Mouse (Mus musculus) regulatory T cell (primary cell): ENCODE results near the gene Sprr2a3.
"Not testable (repeated sequence)": the region's sequence is repeated elsewhere in the genome, so short reads cannot be mapped to it uniquely, and the experiment has no call there.

Experiments used
- in situ Hi-C: fragments of 300-600 bp; cut with MboI, MseI; formaldehyde crosslinking; loops from one replicate; pipeline ENCODE4 v1.15.1; 2025; ENCODE audit warnings: high pct_unique_total_duplicates

Sprr2a3 gene

DNA sequence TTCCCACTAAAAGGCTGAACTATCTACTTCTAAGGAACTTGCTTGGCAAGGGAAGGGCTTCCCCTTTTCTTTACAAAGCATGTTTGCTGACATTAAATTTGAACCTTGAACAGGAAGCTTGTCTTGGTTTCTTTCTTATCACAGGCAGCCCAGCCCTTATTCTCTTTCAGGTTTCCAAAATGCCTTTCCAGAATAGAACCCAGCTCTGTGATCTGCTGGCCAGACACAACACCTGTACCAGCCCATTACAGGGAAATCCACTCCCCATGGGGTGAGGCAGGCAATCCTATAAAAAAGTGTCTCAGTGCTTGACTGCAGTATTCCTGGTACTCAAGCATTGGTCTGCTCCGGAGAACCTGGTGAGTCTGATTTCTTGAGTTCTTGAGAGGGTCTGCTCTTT, at the start of gene Sprr2a3:
Gene Sprr2a3 (plus strand): TSS at position 317 of the 400 bp plus-strand sequence.
- in situ Hi-C loops, result loop anchor here (5.0 kb wide), 1 partner anchor 33 kb away; no protein-coding TSS in a partner anchor

GRCm38 (mm10) chr3:92236463-92237189, 48.6 kb upstream of the Sprr2a3 start:
- in situ Hi-C loops, result not testable (repeated sequence)

DNA sequence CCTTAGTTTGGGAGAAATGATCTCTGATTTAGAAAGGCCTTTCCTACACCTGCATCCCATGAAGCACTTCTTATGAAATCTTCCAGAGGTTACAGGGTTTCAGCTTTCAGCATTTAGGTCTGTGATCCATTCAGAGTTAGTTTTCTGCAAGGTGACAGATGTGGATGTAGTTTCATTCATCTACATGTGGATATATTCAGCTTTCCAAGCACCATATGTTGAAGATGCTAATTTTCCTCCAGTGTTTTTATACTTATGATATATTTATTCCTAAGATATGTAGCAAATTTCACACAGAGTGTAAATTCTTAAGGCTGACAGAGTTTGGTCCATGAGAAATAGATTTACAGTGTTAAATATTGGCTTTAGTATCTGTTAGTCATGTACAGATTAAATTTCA, 46.5 kb upstream of the Sprr2a3 start:
- in situ Hi-C loops, result not testable (repeated sequence)

GRCm38 (mm10) chr3:92239197-92239596, 46.0 kb upstream of the Sprr2a3 start:
- in situ Hi-C loops, result not testable (repeated sequence)

DNA sequence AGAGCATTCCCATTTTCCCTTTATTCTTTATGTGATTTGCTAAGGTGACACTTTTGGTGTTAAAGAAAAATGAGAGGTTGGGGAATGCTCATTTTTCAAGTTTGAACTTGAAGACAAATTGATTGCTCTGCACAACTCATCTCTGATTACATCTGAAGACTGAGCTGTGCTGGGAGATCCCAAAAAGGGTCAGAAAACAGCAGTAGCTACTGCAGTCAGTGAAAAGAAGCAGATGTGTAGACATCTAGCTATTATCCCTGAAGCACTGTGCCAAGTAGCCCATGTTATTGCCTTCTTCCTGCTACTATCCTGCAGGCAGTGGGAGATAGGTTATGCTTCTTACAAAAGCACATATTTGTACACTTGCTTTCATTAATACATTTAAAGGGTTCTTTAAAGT, 40.4 kb upstream of the Sprr2a3 start:
- in situ Hi-C loops, result not testable (repeated sequence)

- in situ Hi-C loops, result not testable (repeated sequence)
These were observed 39.0 kb upstream of the Sprr2a3 start for GRCm38 (mm10) chr3:92246245-92246644.

DNA sequence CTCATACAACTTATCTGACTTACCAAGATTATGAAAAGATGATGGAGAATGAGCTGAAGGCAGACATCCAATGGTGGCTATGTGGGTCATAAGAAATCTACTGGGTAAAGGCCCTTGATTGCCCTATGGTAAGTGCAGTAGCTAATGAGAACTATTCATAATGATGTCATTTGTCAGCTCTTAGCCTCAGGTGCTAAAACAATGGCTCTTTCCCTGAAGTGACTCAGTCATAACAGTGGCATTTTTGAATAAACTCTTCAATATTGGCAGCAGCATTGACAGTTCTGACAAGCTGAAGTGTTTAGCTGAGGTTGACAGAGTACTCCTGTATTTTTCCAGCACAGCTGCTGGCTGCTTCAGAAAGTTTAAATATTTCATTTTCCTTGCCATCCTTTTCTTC, 36.7 kb upstream of the Sprr2a3 start:
- in situ Hi-C loops, result not testable (repeated sequence)

DNA sequence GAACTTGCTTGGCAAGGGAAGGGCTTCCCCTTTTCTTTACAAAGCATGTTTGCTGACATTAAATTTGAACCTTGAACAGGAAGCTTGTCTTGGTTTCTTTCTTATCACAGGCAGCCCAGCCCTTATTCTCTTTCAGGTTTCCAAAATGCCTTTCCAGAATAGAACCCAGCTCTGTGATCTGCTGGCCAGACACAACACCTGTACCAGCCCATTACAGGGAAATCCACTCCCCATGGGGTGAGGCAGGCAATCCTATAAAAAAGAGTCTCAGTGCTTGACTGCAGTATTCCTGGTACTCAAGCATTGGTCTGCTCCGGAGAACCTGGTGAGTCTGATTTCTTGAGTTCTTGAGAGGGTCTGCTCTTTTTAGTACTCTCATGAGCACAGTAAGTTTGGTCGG, 34.8 kb upstream of the Sprr2a3 start:
- in situ Hi-C loops, result loop anchor here (5.0 to 10.0 kb wide), 2 partner anchors 37 to 46 kb away; partner anchors contain the start of gene Sprr2a3

DNA sequence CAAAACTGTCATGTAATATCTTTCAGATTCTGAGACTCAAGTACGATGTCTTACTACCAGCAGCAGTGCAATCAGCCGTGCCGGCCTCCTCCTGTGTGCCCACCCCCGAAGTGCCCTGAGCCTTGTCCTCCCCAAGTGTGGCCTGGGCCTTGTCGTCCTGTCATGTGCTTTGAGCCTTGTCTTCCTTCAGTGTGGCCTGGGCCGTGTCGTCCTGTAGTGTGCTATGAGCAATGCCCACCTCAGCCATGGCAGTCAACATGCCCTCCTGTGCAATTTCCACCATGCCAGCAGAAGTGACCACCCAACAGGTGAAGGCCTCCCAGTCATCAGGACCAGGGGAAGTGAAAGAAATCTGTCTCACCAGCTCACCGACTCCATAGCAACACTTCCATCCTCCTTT, 31.4 kb upstream of the Sprr2a3 start:
- in situ Hi-C loops, result loop anchor here (5.0 to 10.0 kb wide), 2 partner anchors 33 to 49 kb away; partner anchors contain the start of gene Sprr2a3

DNA sequence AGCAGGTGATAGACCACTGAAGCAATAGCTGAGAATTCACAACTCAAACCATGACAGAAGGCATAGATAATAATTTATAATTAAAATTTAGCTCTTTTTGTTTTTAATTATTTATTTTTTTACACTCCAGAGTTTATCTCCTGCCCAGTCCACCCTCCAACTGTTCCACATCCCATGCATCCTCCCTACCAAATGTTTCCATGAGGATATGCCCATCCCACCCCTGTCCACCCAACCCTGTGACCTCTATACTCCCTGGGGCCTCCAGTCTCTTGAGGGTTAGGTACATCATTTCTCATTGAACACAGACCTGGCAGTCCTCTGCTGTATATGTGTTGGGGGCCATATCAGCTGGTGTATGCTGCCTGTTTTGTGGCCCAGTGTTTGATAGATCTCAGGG, 26.7 kb upstream of the Sprr2a3 start:
- in situ Hi-C loops, result loop anchor here (10.0 kb wide), 1 partner anchor 54 kb away; no protein-coding TSS in a partner anchor

DNA sequence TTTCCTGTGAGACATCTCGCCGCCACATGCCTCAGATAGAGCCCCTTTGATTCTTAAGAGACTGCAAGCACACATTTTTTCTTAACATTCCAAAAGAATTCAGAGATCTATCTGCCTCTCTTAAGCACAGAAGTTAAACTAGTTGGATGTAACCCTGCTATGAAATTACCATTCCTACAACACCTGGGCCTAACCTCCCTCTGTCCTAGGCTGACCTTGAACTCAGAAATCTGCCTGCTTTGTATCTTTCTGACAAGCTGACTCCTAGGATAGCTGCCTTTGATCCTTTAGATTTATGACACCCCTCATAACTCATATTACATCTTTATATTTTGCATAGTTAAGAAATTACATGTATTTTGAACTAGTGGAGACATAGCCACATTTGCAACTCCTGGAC, 21.8 kb upstream of the Sprr2a3 start:
- in situ Hi-C loops, result not testable (repeated sequence)

DNA sequence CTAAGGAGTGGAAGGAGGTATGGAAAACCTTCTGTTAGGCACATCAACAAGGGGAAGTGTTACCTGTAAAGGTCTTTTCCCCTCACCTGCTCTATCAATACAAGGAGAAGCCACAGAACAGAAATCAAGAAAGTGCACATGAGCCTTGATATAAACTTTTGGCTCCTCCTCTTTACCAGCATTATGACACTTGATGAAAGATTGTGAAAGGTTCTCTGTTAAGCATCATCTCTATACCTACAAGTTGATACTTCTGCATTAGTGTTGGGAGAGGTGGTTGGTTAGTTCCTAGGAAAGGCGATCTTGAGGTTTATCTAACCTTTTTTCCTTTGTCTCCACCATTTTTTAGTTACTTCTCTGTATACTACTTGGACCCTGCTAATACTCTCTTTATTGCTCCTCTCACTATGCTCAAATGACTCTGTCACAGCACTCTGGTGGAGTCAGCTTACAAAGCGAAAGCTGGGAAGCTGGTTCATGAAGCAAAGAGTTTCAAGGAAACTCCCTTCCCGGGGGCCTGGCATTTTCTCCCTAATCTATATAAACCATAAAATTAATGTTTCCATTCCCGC, 13.7 kb upstream of the Sprr2a3 start:
- in situ Hi-C loops, result loop anchor here (5.0 kb wide), 1 partner anchor 74 kb away; no protein-coding TSS in a partner anchor

DNA sequence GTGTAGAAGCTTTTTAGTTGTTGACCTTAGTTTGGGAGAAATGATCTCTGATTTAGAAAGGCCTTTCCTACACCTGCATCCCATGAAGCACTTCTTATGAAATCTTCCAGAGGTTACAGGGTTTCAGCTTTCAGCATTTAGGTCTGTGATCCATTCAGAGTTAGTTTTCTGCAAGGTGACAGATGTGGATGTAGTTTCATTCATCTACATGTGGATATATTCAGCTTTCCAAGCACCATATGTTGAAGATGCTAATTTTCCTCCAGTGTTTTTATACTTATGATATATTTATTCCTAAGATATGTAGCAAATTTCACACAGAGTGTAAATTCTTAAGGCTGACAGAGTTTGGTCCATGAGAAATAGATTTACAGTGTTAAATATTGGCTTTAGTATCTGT, 11.7 kb upstream of the Sprr2a3 start:
- in situ Hi-C loops, result loop anchor here (5.0 kb wide), 1 partner anchor 76 kb away; no protein-coding TSS in a partner anchor

- in situ Hi-C loops, result loop anchor here (5.0 kb wide), 1 partner anchor 77 kb away; no protein-coding TSS in a partner anchor
These were observed 11.2 kb upstream of the Sprr2a3 start for GRCm38 (mm10) chr3:92274018-92274417.

DNA sequence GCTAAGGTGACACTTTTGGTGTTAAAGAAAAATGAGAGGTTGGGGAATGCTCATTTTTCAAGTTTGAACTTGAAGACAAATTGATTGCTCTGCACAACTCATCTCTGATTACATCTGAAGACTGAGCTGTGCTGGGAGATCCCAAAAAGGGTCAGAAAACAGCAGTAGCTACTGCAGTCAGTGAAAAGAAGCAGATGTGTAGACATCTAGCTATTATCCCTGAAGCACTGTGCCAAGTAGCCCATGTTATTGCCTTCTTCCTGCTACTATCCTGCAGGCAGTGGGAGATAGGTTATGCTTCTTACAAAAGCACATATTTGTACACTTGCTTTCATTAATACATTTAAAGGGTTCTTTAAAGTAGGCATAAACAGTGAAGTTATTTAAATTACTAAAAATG, 5.6 kb upstream of the Sprr2a3 start:
- in situ Hi-C loops, result not testable (repeated sequence)

GRCm38 (mm10) chr3:92280963-92281606, 4.1 kb upstream of the Sprr2a3 start:
- in situ Hi-C loops, result not testable (repeated sequence)

DNA sequence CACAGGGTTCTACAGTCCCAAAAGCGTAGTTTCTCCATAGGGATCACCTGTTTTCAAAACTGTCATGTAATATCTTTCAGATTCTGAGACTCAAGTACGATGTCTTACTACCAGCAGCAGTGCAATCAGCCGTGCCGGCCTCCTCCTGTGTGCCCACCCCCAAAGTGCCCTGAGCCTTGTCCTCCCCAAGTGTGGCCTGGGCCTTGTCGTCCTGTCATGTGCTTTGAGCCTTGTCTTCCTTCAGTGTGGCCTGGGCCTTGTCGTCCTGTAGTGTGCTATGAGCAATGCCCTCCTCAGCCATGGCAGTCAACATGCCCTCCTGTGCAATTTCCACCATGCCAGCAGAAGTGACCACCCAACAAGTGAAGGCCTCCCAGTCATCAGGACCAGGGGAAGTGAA, 3.3 kb downstream of the Sprr2a3 start:
- in situ Hi-C loops, result loop anchor here (5.0 kb wide), 1 partner anchor 36 kb away; no protein-coding TSS in a partner anchor

GRCm38 (mm10) chr3:92307406-92307805, 22.2 kb downstream of the Sprr2a3 start:
- in situ Hi-C loops, result no loop called here

DNA sequence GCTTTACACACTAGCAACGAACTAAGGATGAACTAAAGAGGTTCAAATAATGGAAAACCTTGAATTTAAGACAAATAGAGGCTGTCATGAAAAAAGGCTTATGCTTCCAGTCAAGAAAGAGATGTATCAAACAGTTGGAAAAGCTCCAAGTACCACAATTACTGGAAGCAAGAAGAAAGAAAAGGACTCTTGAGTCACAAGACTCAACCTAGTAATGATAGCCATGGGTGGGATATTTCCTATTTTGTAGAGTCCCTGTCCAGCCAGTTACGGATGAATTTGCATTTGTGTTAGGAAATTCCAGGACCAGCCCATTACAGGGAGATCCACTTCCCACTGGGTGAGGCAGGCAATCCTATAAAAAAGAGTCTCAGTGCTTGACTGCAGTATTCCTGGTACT, 31.1 kb downstream of the Sprr2a3 start, which contains the start of gene Sprr2b:
Gene Sprr2b (plus strand): TSS at position 301 of the 400 bp plus-strand sequence.
- in situ Hi-C loops, result no loop called here

DNA sequence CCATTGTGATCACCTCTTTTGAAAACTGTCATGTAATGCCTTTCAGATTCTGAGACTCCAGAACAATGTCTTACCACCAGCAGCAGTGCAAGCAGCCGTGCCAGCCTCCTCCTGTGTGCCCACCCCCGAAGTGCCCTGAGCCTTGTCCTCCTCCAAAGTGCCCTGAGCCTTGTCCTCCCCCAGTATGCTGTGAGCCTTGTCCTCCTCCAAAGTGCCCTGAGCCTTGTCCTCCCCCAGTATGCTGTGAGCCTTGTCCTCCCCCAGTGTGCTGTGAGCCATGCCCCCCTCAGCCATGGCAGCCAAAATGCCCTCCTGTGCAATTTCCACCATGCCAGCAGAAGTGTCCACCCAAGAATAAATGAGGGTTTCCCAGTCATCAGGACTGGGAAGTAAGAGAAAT, 32.2 kb downstream of the Sprr2a3 start:
- in situ Hi-C loops, result no loop called here

DNA sequence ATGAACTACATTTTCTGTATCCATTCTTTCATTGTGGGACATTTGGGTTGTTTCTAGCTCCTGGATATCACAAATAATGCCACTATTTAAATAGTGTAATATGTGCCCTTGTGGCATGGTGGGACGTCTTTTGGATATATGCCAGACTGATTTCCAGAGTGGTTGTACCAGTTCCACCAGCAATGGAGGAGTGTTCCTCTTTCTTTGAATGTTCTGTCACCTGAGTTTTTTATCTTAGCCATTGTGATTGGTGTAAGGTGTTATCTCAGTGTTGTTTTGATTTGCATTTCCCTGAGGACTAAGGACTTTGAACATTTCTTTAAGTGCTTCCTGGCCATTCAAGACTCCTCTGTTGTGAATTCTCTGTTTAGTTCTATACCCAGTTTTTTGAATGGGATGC, 51.1 kb downstream of the Sprr2a3 start:
- in situ Hi-C loops, result no loop called here

- in situ Hi-C loops, result no loop called here
These were observed 53.6 kb downstream of the Sprr2a3 start, which contains the start of gene Sprr2d for GRCm38 (mm10) chr3:92338840-92339239. Sprr2d (plus strand) TSS chr3:92339140.
